Mouse (Mus musculus): Measurements from ENCODE around the gene Blvrb. TPM values are rescaled to one million over a fixed set of nuclear protein-coding genes. Genes with fewer than 3 reads are reported as not detected.
"Not testable (repeated sequence)": the region's sequence is repeated elsewhere in the genome, so short reads cannot be mapped to it uniquely, and the experiment has no call there.

Blvrb gene
- total RNA-seq, 1 experiment from 2014 or later: 52.7 TPM

DNA sequence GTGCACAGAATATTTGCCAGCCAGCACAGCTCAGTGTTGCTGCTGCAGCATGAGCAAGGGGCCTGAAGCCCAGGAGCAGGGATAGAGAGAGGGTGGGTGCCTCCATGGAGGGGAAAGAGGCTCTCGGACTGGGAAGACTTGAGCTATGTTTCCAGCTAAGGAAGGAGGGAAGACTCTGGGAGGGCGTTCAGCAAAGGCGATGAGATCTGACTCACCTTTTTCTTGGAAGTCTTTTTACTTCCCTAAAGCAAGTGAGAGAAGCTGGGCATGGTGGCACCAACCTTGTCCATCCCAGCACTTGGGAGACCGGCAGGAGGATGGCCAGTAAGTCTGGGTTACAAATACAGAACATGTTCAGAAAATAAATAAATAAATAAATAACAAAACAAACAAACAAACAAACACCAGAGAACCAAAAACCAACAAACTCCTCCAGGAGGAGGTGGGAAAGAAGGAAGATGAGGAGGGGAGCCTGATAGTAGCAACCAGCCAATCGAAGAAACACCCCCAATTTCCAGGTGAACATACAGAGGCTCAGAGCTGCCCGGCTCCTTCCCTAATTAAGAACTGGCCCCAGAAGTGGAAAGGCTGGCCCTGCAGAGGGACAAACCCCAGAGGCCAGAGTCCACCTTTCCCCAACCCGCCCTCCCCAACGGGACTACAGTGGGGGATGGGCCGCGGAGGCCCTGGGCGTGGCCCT lies 33.3 kb downstream of the Blvrb start:
- no peak for DNase-seq

DNA sequence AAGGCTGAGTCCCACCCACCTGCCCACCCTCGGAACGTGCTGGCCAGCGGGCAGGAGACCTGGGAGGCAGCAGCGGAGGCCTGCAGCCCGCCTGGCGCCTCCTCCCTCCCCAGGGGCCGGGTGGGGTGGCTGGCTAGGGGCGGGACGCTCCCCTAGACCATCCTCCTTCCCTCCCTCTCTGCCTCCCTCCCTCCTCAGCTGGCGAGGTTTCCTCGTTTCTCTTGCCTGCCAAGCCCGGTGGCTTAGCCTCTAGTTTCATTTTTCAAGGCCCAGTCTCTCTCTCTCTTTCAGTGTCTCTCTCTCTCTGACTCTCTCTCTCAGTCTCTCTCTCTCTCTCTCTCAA lies 33.8 kb downstream of the Blvrb start:
- peak; percentile 93 for DNase-seq

DNA sequence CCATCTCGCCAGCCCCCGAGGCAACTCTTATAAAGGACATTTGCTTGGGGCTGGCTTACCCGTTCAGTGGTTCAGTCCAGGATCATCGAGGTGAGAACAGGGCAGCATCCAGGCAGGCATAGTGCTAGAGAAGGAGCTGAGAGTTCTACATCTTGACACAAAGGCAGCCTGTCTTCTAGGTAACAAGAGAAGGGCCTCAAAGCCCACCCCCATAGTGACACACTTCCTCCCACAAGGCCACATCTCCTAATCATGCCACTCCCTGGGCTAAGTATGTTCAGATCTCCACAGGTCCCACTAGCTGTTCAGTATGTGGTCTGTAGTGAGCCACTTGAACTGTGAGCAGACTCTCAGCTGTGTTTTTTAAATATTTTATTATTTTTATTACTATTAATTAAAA lies 36.1 kb downstream of the Blvrb start:
- DNase-seq: no peak

DNA sequence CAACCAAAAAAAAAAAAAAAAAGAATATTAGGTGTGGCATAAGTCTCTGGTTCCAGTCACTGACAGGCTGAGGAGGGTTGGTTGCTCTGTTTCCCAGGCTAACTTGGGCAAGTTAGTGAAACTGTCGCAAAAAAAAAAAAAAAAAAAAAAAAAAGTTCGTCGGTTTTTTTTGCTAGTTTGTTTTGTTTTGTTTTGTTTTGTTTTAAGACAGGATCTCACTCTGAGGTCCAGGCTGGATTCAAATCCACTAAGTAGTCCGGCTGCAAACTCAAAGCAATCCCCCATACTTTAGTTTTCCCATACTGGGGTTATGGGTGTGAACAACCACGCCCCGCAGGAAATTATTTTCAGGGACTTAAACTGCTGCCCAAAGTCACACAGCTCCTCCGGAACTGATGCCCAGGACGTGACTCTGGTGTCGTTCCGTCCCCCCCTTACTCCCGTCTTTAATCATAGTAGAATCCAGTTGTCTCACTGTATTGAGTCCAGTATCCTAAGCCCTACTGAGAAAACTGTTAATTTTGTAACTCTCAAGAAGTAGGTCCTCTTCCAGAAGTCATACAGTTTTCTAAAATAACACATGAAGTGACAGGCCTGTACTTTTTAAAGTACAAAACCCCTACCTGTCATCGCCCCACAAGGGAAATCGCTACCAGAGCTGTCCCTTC lies 38.5 kb downstream of the Blvrb start:
- no peak for DNase-seq

DNA sequence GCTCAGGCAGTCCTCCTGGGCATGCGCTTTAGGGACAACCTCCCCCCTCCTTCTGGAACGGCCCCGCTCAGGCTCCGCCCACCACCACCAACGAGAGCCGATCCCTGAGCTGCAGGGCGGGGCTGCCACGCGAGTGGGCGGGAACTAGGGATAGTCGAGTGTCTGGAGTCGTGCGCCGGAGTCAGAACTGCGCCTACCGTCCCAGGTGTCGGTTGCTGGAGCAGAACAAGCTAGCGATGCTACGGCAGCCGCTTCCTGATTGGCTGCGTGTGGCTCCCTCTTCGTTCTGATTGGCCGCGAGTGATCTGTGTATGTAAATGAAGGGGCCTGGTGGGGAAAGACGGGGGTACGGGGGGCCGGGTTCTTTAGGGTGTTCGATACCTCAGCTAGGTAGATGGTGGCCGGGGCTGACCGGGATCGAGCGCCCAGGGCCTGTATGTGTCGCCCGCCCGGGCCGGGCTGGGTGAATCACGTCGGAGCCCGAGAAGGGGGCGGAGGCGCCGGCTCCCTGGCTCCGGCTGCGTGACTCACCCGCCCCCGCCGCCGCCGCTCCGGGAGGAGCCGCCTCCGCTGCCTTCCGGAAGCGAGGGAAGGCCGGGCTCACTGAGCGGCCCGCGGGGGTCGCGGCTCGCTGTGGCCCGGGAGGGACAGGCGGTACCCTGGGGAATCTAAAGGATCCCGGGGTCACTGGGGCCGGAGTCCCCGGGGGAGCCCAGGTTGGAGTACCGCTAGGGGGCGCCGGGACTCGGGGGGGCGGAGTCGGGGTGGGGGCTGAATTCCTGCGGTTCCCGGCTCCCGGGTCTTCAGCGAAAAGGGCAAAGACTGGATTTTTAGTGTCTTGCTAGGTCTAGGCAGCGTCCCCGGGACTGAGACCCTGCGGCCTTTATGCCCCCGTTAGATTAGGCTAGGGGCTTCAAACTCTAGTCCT lies 39.3 kb downstream of the Blvrb start, which contains the start of gene Sertad1:
Gene Sertad1, plus strand, starts transcription at position 141 of the 928 bp plus-strand sequence.
- peak; percentile 100 for DNase-seq

DNA sequence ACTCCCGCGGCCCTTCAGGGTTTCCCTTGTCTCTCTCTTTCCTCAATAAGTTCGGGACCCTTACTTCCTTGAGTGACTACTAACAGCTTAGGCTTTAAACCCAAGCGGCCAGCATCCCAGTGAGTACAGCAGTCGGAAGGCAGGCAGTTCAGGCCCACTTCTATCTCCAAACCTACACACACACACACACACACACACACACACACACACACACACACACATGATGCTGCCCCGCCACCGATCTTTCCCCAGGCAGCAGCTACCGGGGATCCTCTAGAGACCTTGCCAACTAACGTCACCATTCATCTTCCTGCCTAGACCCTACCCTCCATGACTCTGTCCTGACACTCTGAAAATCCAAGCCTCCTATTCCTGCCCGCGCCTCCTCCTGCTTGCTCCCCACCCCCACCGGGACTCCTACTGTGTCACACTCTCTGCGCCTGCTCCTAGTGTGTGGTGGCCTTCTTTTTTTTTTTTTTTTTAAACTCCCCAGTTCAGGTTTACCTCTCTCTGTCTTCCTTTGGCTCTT lies 40.0 kb downstream of the Blvrb start:
- peak; percentile 84 for DNase-seq

DNA sequence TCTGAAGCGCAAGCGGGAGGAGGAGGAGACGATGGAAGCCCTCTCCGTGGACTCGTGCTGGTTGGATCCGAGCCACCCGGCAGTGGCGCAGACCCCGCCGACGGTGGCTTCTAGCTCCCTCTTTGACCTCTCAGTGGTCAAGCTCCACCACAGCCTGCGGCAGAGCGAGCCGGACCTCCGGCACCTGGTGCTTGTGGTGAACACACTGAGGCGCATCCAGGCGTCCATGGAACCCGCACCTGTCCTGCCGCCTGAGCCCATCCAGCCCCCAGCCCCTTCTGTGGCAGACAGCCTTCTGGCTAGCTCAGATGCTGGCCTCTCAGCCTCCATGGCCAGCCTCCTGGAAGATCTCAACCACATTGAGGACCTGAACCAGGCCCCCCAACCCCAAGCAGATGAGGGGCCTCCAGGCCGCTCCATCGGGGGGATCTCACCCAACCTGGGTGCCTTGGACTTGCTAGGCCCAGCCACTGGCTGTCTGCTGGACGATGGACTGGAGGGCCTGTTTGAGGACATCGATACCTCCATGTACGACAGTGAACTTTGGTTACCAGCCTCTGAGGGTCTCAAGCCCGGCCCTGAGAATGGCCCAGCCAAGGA lies 41.6 kb downstream of the Blvrb start:
- no peak for DNase-seq

DNA sequence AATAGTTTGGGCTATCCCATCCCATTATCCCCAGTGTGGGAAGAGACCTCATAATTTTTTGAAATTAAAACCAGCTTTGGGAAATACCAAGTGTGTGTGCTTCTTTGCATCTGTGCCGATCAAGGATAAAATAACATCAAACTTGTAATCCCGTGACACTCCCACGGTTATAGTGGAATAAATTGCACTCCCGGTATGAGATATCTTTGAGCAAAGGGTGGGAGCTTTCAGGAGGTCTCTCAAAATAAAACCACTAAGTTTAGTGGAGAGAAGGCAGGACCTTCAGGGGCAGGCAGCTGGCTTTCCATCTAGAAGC lies 42.4 kb downstream of the Blvrb start:
- DNase-seq: no peak

DNA sequence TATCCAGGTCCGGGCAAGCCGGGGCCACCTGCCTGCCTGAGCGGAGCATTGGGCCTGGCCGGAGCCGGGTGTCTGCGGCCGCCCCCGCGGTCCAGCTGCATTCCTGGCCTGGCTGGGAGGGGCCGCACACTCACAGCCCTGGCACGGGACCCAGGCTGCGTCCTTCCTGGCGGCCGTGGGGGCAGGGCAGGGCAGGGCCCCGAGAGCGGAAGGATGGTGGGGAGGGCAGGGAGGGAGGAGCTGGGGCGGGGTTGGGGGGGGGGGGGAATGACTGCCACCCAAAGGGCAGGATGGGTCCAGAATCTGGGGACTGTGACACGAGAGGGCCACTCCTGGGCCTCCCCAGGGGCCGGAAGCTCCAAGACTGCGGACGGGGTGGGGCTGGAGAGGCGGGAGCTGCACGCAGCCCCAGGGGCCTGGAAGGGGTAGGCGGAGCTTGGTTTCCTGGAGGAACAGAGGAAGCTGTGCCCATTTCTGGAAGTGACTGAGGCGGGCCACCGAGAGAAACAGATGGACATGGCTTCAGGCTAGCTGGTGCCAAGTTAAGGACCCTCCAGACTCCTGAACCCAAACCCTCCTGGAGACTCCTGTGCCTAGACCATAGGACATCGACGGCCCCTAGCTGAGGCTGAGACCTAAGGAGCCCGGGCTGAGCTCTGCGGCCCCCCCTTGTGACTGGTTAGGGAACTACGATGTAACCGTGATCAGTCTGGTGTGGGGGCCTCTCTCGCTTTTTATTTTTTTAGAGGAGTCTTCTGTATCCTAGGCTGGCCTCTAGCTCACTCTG lies 43.0 kb downstream of the Blvrb start:
- DNase-seq: peak; percentile 97

DNA sequence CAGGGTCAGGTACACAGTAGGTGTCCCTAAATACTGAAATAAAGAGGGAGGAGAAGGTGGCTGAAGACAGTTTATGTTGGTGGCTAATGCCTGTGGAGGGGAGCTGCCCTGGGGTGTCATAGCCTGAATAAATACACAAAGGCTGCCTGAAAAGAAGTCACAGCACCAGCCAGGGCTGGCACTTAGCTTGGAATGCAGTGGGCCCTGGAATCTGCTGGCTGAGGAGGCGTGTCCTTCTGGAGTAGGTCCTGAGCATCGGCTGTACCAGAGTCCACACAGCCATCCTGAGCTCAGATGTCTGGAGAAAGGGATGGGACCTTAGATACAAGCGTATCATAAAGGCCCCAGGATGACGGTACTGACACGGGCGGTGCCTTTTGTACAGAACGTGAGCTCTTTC lies 44.1 kb downstream of the Blvrb start:
- DNase-seq: no peak

DNA sequence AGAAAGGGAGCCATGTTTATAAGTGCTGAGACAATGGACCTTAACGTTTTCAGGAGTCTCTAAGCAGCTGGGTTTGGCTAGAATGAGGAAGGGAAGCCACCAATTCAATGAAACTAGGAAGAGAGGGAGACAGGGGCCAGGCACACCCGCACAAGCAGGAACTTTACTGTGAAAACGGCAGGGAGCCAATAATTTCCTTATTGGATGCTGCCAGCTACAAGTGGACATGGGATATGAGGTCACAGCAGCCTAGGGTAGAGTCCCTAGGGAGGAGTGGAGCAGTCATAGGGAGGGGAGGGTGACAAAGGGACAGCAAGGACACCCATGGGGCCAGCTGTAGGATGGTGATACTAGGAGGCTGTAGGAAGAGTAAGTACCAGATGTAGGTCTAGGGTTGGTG lies 45.2 kb downstream of the Blvrb start:
- no peak for DNase-seq

DNA sequence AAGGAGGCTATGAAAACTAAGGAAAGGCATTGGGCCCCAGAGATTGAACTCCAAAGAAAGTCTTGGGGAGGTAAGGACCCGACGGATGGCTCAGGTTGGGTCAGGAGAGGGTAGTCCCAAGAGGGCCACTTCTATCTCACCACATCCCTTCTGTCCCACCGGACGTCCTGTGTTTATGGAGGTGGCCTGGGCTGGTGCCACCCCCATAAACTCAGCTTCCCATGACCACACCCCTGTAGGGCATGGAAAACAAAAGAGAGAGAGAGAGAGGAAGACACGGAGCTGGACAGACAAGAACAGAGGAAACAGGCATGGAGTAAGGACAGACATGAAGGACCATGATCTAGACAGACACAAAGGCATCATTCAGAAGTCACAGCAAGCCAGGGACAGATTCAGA lies 45.7 kb downstream of the Blvrb start:
- no peak for DNase-seq

DNA sequence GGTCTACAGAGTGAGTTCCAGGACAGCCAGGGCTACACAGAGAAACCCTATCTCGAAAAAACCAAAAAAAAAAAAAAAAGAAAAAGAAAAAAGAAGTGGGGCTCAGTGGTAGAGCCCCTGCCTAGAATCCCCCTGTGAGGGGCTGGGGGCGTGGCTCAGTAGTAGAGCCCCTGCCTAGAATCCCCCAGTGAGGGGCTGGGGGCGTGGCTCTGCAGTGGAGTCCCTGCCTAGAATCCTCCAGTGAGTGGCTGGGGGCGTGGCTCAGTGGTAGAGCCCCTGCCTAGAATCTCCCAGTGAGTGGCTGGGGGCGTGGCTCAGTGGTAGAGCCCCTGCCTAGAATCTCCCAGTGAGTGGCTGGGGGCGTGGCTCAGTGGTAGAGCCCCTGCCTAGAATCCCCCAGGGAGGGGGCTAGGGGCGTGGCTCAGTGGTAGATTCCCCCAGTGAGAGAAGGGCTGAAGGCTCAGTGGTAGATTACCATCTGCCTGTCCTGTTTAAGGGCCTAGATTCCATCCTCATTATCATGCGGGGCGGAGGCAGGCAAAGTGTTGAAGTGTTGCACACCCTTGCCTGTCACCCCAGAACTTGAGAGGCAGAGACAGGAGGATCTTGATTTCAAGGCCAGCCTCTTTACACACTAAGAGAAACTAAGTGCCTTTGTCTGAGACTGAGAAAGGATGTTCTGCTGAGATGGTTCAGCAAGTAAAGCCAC lies 47.0 kb downstream of the Blvrb start:
- not testable (repeated sequence) for DNase-seq

DNA sequence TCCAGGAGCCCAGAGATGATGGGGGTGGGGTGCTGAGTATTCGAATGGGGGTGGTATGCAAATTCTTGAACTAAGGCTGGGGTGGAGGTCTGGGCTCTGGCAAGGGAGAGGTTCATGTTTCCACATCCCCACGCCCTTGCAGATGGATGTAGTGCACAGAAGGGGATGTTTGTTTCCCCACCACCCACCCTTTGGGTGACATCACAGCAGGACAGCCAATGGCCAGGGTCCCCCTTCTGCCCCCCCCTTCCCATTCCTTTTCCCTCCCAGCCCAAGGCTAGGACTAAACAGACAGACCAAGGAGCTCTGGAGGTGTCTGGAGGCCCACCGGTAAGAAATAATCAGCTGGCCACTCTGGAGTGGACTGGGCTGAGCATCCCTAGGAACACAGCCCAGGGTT lies 51.3 kb downstream of the Blvrb start, which contains the start of gene Prx:
Gene Prx, plus strand, starts transcription at position 289 of the 400 bp plus-strand sequence.
- DNase-seq: no peak

DNA sequence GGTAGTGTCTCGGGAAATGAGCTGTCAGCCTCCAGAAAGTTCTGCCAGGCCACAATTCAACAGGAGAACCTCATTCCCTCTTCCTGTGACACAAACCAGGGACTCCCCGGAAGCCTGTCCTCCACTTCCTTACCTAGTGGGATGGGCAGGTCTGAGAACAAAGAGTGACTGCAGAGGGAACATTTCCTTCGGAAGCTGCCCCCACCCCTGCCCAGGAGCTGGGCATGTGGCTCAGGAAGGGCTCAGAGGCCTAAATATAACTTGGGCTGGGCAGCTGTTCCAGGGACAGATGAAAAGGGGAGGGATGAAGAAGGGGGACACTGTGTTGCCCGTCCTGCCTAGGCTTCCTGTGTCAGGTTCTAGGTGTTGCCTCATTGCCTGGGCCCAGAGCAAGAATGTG lies 53.8 kb downstream of the Blvrb start:
- peak; percentile 31 for DNase-seq

DNA sequence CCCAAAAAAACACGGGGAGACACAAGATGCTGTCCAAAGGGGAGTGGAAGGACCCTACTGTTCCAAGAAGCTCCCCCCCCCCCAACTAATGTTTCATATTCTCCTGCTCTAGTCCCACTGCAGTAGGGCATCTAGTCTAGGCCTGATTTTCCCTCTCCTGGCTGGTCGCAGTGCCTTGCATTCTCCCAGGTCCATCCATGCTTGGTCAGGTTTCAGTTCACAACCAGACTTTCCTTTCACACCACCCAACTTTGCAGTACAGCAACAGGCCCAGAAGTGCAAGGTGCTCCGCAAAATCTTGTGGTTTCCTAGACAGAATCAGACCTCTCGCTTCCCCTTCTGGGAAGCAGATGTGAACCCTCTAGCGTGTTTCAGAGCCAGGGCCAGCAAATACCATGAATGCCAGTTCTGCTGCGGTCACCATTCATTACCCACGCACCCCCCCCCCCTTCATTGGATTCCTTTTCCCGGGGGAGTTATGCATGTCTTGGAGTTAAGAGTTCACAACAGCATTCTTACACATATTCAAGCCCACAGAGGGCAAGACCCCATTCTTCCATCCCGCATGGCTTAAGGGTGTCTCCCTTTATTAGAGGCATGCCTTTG lies 59.1 kb downstream of the Blvrb start:
- no peak for DNase-seq

DNA sequence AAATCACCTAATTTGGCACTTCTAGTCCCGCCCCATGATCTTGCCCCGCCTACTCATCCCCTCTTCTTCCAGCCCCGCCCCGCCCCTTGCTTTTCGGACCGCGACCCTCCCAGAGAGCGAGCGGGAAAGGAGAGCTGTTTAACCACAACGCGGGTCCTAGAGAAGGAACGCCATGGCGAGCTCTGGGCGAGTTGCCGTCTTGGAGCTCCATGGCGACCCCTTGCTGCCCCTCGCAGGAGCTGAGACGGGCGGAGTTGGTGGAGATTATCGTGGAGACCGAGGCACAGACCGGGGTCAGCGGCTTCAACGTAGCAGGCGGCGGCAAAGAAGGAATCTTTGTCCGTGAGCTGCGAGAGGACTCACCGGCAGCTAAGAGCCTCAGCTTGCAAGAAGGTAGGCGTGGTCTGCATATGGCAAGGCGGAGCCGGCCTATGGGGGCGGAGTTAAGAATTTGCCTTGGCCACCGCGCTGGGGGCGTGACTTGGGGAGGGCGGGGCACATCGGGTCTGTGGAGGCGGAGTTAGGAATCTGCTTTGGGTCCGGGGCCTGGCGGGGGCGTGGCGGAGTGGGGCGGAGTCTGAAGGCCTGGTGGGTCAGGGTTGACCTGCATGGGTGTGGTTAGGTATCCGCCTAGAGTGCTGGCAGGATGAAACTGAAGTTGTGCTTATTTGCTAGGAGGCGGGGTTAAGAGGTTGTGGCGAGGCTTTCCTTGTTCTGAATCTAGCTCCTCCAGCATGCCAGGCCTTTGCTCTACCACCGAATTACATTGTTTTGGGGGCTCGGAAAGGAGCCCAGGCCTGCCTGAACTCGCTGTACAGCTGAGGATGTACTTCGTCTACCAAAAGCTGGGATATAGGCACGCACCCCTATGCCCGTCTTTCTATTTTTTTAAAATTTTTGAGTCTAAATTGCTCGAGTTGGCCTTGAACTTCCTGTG lies 60.2 kb downstream of the Blvrb start:
- peak; percentile 99 for DNase-seq

DNA sequence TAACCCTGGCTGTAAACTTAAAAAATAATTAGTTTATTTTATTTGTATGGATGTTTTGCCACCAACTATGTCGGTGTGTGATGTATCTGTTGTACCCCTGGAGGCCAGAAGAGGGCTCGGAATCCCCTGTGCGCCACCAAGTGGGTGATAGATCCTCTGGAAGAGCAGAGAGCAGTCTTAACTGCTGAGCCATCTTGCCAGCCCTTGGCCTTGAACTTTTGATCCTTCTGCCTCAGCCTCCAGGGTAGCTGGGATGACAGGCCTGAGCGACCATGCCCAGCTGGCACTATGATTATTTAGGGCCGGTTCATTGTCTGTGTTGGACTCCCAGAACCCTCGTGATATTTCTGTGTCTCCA lies 60.8 kb downstream of the Blvrb start:
- DNase-seq: peak; percentile 69

DNA sequence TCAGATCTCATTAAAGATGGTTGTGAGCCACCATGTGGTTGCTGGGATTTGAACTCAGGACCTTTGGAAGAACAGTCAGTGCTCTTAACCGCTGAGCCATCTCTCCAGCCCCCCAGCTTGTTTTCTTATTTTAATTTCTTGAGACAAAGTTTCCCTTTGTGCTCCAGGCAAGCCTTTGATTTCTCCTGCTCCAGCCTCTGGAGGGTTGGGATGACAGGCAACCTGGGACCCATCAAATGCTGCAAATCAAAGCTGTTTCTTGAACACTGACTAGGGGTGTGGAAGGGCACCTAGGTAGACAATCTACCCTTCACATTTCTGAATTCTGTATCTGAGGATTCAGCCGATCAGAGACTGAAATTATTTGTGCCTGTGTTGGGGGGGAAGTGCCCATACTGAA lies 63.0 kb downstream of the Blvrb start:
- no peak for DNase-seq

Data from adrenal gland, postnatal 25 days (tissue).